Mouse (Mus musculus) myocyte (in vitro differentiated cells): ENCODE results near the gene Rpf2. TPM values are rescaled to one million over a fixed set of nuclear protein-coding genes. Genes with fewer than 3 reads are reported as not detected.

Source experiments
- H3K27me3 ChIP-seq: one replicate; pipeline ENCODE4 v1.6.1; 2011; ENCODE audit not compliant: control insufficient read depth, insufficient read depth, insufficient read length
- H3K36me3 ChIP-seq: one replicate; pipeline ENCODE4 v1.6.1; 2011; ENCODE audit not compliant: control insufficient read depth, insufficient read depth
- H3K4me2 ChIP-seq: one replicate; pipeline ENCODE4 v1.6.1; 2011; ENCODE audit warnings: low read depth, control low read depth
- H3K4me3 ChIP-seq: one replicate; pipeline ENCODE4 v1.5.1; 2011; ENCODE audit warnings: mild to moderate bottlenecking, control low read depth, moderate library complexity
- H3K79me2 ChIP-seq: one replicate; pipeline ENCODE4 v1.6.1; 2011; ENCODE audit not compliant: control insufficient read depth, insufficient read depth
- H3ac ChIP-seq: one replicate; pipeline ENCODE4 v1.6.1; 2011; ENCODE audit not compliant: control insufficient read depth, insufficient read length
- CEBPB ChIP-seq: IDR thresholded peaks from 2 replicates; pipeline ENCODE4 v1.6.1; 2011; ENCODE audit warnings: mild to moderate bottlenecking, moderate library complexity; ENCODE audit not compliant: poor library complexity, insufficient read depth, severe bottlenecking
- E2F4 ChIP-seq: IDR thresholded peaks from one replicate; pipeline ENCODE4 v1.6.1; 2011; ENCODE audit warnings: mild to moderate bottlenecking, control low read depth, moderate library complexity; ENCODE audit not compliant: insufficient read depth
- MAX ChIP-seq: IDR thresholded peaks from one replicate; pipeline ENCODE4 v1.6.1; 2011; ENCODE audit warnings: low read depth, mild to moderate bottlenecking, control low read depth
- MYOD1 ChIP-seq, 3 experiments: IDR thresholded peaks; one replicate each; pipeline ENCODE4 v1.6.1; 2011; ENCODE audit warnings: control low read depth in 2 of 3, low read depth in 2 of 3, mild to moderate bottlenecking in 2 of 3, moderate library complexity in 1 of 3; ENCODE audit not compliant: insufficient read length in 2 of 3, control insufficient read depth in 1 of 3
- MYOG ChIP-seq, 3 experiments: IDR thresholded peaks; one replicate each; pipeline ENCODE4 v1.6.1; 2011; ENCODE audit warnings: control low read depth in 2 of 3, low read depth in 2 of 3, mild to moderate bottlenecking in 2 of 3; ENCODE audit not compliant: insufficient read length in 2 of 3, control insufficient read depth in 1 of 3, insufficient read depth in 1 of 3
- POLR2A ChIP-seq: IDR thresholded peaks from one replicate; pipeline ENCODE4 v1.6.1; 2011; ENCODE audit warnings: low read depth, mild to moderate bottlenecking, control low read depth, moderate library complexity; ENCODE audit not compliant: insufficient read length
- POLR2AphosphoS2 ChIP-seq: IDR thresholded peaks from one replicate; pipeline ENCODE4 v1.6.1; 2011; ENCODE audit warnings: low read depth, control low read depth; ENCODE audit not compliant: insufficient read length
- REST ChIP-seq: IDR thresholded peaks from one replicate; pipeline ENCODE4 v1.6.1; 2011; ENCODE audit warnings: mild to moderate bottlenecking, control low read depth, moderate library complexity; ENCODE audit not compliant: insufficient read depth, insufficient read length
- SRF ChIP-seq: IDR thresholded peaks from one replicate; pipeline ENCODE4 v1.6.1; 2011; ENCODE audit warnings: low read depth; ENCODE audit not compliant: control insufficient read depth, insufficient read length
- TCF3 ChIP-seq: IDR thresholded peaks from one replicate; pipeline ENCODE4 v1.6.1; 2011; ENCODE audit warnings: low read depth, control low read depth; ENCODE audit not compliant: insufficient read length
- USF1 ChIP-seq: IDR thresholded peaks from one replicate; pipeline ENCODE4 v1.6.1; 2011; ENCODE audit warnings: low read depth, mild to moderate bottlenecking, control low read depth, moderate library complexity
- polyA plus RNA-seq: library from polyadenylated mRNA; unstranded; fragments of >200 nt; fragmentation: generic; extraction: Trizol; gene quantifications from one replicate; pipeline ENCODE4 v1.2.1, GENCODE M21; 2012; ENCODE audit warnings: missing spikeins

Gene Rpf2
- polyA plus RNA-seq, 1 experiment = 22.3 TPM

GRCm38 (mm10) chr10:40180011-40180410, 66.8 kb downstream of the Rpf2 start:
- H3ac ChIP-seq = no peak overlapping the region
- no peaks in the 10 kb centered on the region for H3K36me3 ChIP-seq
- peak; percentile 20 for TF ChIP-seq SRF
- no peak for TF ChIP-seq POLR2AphosphoS2
- H3K4me2 ChIP-seq = no peak overlapping the region
- no peaks in the 10 kb centered on the region for H3K79me2 ChIP-seq
- no peaks in the 10 kb centered on the region for H3K27me3 ChIP-seq
- no peak overlapping the region for H3K4me3 ChIP-seq

GRCm38 (mm10) chr10:40179142-40179541, 67.7 kb downstream of the Rpf2 start:
- Histone ChIP-seq H3K36me3 (no peaks in the 10 kb centered on the region), H3ac (no peak overlapping the region), H3K4me2 (no peak overlapping the region), H3K4me3 (no peak overlapping the region), H3K27me3 (no peaks in the 10 kb centered on the region), H3K79me2 (no peaks in the 10 kb centered on the region)
- TF ChIP-seq MYOG (IDR thresholded peaks at IDR 0.05; ENCODE audit: control insufficient read depth in 1 of 3, insufficient read depth in 1 of 3, insufficient read length in 2 of 3, low read depth in 2 of 3) (no peak), MYOD1 (IDR thresholded peaks at IDR 0.05; ENCODE audit: control insufficient read depth in 1 of 3, insufficient read length in 2 of 3, low read depth in 2 of 3) (no peak)

GRCm38 (mm10) chr10:40177323-40177962, 69.4 kb downstream of the Rpf2 start:
- TF ChIP-seq MAX = no peak
- no peak for TF ChIP-seq POLR2A
- TF ChIP-seq POLR2AphosphoS2 = no peak
- no peak for TF ChIP-seq REST
- no peak for TF ChIP-seq SRF
- no peak for TF ChIP-seq CEBPB
- no peak for TF ChIP-seq TCF3
- no peak for TF ChIP-seq USF1
- no peak for TF ChIP-seq E2F4
- Histone ChIP-seq H3K27me3 (no peaks in the 10 kb centered on the region), H3K4me2 (no peak overlapping the region), H3K4me3 (no peak overlapping the region), H3K36me3 (no peaks in the 10 kb centered on the region), H3ac (no peak overlapping the region), H3K79me2 (no peaks in the 10 kb centered on the region)

Other genes starting within 250 kb of the Rpf2 start
- 0.11 TPM for gene Mfsd4b1, start 221.8 kb downstream of the Rpf2 start, polyA plus RNA-seq
- 3.5 TPM for gene Slc16a10, start 104.8 kb downstream of the Rpf2 start, polyA plus RNA-seq
- gene Gtf3c6, start 11.1 kb upstream of the Rpf2 start, polyA plus RNA-seq = 24.5 TPM
- gene Amd1, start 55.1 kb upstream of the Rpf2 start, polyA plus RNA-seq = 34.0 TPM
- gene Cdk19, start 92.5 kb upstream of the Rpf2 start, polyA plus RNA-seq = 5.3 TPM